Mouse (Mus musculus): ENCODE data around the gene Ppp6r3. TPM values are rescaled to one million over a fixed set of nuclear protein-coding genes. Genes with fewer than 3 reads are reported as not detected.

Ppp6r3 gene
- polyA plus RNA-seq, 1 experiment from 2014 or later = 52.0 TPM

DNA sequence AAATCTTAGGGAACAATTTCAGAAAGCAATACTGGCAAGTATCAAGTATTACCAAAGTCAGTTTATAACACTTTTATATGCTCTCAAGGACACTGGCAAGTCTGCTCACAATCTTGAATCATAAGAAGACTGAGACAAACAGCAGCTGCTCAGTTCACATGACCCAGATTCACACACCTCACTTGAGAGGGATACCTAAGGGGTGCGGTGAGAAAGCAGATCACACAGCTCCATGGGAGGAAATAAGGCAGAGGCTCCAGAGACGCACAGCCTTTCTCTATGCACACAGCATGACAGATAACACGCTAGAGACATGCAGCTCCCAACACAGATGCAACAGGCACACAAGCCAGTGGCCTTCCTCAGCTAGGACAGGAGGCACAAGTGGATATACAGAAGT is 45.8 kb downstream of the Ppp6r3 start:
- DNase-seq (ENCODE audit: low spot score) = peak; percentile 83

- no peak for DNase-seq (ENCODE audit: low spot score)
Measured at GRCm38 (mm10) chr19:3528646-3529045, 46.9 kb downstream of the Ppp6r3 start.

GRCm38 (mm10) chr19:3527531-3527930 is 48.0 kb downstream of the Ppp6r3 start:
- DNase-seq (ENCODE audit: low spot score) = no peak

- no peak for DNase-seq (ENCODE audit: low spot score)
Measured at GRCm38 (mm10) chr19:3519471-3520169, 55.9 kb downstream of the Ppp6r3 start.

- no peak for DNase-seq (ENCODE audit: low spot score)
Measured at GRCm38 (mm10) chr19:3497216-3497615, 78.3 kb downstream of the Ppp6r3 start.

GRCm38 (mm10) chr19:3489826-3490225 is 85.7 kb downstream of the Ppp6r3 start:
- no peak for DNase-seq (ENCODE audit: low spot score)

- no peak for DNase-seq (ENCODE audit: low spot score)
Measured at GRCm38 (mm10) chr19:3482831-3483230, 92.7 kb downstream of the Ppp6r3 start.

- no peak for DNase-seq (ENCODE audit: low spot score)
Measured at GRCm38 (mm10) chr19:3480101-3480500, 95.4 kb downstream of the Ppp6r3 start.

DNA sequence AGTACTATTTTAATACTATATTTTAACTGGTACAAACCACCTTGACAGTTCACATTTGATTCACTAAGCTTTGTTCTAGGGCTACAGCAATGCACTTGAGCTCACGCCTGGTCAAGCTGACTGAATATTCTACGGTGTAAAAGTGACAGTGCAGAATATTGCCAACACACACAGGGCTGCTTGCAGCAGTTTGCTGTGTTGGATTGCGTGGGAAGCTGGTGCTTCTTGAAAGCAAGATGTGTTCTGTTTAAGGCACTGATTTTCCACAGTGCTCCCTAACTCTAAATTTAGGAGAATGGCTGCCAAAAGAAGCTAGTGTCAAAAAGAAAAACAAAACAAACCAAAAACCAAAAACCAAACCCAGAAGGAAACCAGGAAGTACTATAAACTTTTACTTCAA is 98.6 kb downstream of the Ppp6r3 start:
- no peak for DNase-seq (ENCODE audit: low spot score)

DNA sequence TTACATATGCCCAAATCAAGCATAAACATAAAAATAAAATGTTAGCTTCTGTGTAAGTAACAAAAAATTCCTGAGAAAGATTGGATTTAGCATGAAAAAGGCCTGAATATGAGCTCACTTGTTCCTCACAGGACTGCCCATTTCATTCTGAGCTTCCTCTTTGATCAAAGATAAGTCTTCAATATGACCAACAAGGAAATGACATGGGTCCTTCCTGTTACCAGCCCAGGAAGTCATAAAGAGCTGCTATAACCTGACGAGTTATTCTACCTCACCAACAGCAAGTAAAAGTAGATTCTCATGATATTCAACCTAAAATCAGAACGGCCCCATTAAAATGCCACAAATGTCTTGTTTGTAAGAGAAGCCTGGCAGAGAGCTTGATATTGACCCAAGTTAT is 104.3 kb downstream of the Ppp6r3 start:
- no peak for DNase-seq (ENCODE audit: low spot score)

DNA sequence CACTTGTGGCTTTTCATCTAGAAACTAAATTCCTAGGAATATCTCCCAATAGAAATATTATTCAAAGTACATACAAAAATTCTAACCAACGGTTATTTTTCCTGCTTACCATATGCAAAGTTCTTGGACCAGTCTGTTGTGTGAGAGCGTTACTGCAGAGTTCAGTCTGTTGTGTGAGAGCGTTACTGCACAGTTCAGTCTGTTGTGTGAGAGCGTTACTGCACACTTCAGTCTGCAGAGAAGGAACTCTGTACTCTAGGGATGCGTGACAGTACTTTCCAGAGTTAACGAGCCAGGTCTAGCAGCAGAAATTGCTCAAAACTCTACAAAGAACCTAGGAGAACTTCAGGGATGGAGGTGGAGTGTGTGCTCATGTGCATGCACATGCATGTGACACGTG is 108.0 kb downstream of the Ppp6r3 start:
- DNase-seq (ENCODE audit: low spot score) = no peak

GRCm38 (mm10) chr19:3459986-3460385 is 115.6 kb downstream of the Ppp6r3 start:
- DNase-seq (ENCODE audit: low spot score) = no peak

- DNase-seq (ENCODE audit: low spot score) = no peak
Measured at GRCm38 (mm10) chr19:3458331-3459099, 117.0 kb downstream of the Ppp6r3 start.

DNA sequence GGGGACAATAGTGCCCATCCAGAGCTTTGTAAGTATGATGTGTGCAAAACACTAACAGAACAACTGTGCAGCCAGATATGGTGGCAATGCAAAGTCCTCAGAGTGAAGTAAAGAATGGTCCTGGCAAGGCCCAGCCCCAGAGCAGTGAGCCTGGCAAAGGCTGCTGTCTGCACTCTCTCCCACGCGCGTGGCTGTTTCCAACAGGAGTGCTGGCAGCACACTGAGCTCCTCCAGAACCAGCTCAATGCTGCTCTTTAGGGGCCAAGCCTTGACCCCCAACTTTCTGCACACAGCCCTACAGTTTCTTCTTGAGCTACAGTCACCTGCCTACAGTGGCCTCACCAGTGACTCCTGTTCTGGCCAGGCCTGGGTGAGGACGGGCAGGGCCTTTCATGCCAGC is 117.8 kb downstream of the Ppp6r3 start:
- DNase-seq (ENCODE audit: low spot score) = no peak

- DNase-seq (ENCODE audit: low spot score) = peak; percentile 93
Measured at GRCm38 (mm10) chr19:3451649-3452048, 123.9 kb downstream of the Ppp6r3 start.

DNA sequence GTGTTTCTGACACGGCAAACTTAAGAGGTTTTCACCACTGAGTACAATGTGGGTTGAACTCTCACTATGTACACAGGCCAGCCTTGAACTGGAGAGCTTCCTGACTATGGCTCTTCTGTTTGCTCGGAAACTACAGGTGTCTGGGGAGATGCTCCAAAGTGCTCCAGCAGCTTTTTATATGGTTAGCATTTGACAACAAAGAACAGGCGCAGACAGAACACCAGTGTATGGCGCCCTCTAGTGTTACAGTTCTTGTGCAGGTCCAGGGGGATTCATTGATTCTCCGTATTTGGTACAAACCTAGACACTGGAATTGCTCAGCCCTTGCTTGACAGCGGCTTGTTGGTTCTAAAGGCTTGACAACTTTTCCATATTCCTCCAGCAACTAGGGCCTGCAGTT is 124.4 kb downstream of the Ppp6r3 start:
- DNase-seq (ENCODE audit: low spot score) = peak; percentile 86

- DNase-seq (ENCODE audit: low spot score) = no peak
Measured at GRCm38 (mm10) chr19:3450714-3451113, 124.8 kb downstream of the Ppp6r3 start.

DNA sequence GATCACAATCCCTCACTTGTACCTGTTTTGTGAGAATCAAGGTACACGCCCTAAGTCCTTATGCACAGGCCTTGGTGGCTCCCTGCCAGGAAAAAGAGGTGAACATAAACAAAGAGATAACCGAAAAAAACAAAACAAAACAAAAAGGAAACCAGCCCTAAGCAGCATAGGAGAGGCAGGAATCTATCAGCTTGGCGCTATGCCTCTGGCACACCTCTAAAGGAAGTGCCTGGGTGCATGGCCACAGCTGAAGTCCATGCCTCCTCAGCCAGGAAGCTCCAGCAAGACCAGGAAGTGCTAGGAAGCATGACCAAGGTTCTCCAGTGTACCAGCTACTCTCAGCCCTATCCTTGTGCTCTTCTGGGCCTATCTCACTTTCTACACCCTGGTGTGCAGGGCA is 126.3 kb downstream of the Ppp6r3 start:
- DNase-seq (ENCODE audit: low spot score) = no peak

DNA sequence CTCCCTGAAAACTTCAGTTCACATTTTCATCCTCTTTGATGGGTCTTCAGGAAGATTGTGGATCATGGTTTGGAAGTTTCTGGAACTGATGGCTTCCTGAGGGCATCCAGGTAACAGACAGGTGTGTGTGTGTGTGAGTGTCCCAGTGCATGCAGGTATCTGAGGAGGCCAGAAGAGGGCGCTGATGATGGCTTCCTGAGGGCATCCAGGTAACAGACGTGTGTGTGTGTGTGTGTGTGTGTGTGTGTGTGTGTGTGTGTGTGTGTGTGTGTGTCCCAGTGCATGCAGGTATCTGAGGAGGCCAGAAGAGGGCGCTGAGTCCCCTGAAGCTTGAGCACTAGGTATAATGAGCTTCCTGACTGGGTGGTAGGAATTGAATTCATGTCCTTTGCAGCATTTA is 128.2 kb downstream of the Ppp6r3 start:
- no peak for DNase-seq (ENCODE audit: low spot score)

DNA sequence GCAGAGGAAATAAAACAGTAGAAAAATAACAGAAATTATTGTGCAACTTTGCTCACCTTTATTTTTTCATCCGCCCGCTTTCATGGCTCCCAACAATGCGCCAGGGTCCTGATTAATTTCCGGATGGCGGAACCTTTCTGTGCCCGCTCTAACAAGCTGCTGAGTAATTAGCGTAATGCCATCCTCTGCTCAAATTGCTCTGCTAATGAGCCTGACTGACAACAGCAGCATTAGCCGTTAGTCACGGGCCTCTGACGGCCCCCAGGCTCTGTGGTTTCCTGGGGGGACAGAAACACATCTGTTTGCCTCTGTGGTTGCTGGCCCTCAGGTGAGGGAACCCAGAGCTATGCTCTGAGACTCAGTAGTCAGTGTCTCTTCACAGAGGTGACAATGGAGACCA is 134.5 kb downstream of the Ppp6r3 start:
- peak; percentile 24 for DNase-seq (ENCODE audit: low spot score)

- DNase-seq (ENCODE audit: low spot score) = peak; percentile 30
Measured at GRCm38 (mm10) chr19:3440667-3441066, 134.9 kb downstream of the Ppp6r3 start.

- DNase-seq (ENCODE audit: low spot score) = no peak
Measured at GRCm38 (mm10) chr19:3437980-3438379, 137.6 kb downstream of the Ppp6r3 start.

DNA sequence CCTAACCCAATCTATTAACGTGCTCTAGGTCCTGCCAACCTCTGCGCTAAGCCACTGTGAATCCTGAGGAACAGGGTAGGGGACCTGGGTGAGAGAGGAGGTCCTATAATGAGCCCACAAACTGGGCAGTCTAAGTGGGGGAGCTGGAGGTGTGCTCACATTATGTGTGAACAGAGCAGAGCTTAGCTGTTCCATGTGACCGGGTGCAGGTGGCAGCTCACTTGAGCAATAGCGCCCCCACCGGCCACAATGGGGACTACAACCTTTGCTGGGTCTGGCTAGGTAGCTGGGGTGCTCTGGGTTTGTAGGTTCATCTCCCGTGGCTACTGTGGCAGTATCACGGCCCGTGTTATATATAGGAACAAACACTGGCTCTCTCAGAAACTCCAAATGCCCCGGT is 138.7 kb downstream of the Ppp6r3 start:
- DNase-seq (ENCODE audit: low spot score) = peak; percentile 77

All from thymus, postnatal 0 days (tissue).